Mouse (Mus musculus) liver, postnatal 0 days (tissue): ENCODE data around the gene Mark3. TPM values are rescaled to one million over a fixed set of nuclear protein-coding genes. Genes with fewer than 3 reads are reported as not detected.
"Not testable (repeated sequence)": the region's sequence is repeated elsewhere in the genome, so short reads cannot be mapped to it uniquely, and the experiment has no call there.

Experiments used
- ATAC-seq: fragments of 200-750 bp; cut with Nextera tagmentation; 2 replicates; pipeline ENCODE4 v1.8.0; 2017; ENCODE audit warnings: mild to moderate bottlenecking, moderate library complexity
- DNase-seq: peaks from one replicate; pipeline ENCODE4 v3.0.0-alpha.2; 2016
- H3K27ac ChIP-seq: fragments of 300-500 bp; sonication (generic); 2 replicates; pipeline ENCODE4 v1.5.1; 2014; ENCODE audit warnings: antibody characterized with exemption, moderate library complexity, mild to moderate bottlenecking, low read depth
- H3K27me3 ChIP-seq: fragments of 300-500 bp; sonication (generic); 2 replicates; pipeline ENCODE4 v1.6.1; 2014; ENCODE audit warnings: low read length, control low read depth, mixed read lengths; ENCODE audit not compliant: insufficient read depth
- H3K36me3 ChIP-seq: fragments of 300-500 bp; sonication (generic); replicated peaks from 2 replicates; pipeline ENCODE4 v1.6.1; 2014; ENCODE audit warnings: mild to moderate bottlenecking, control low read depth, low read length, moderate library complexity, mixed read lengths; ENCODE audit not compliant: insufficient read depth
- H3K4me1 ChIP-seq: fragments of 300-500 bp; sonication (generic); 2 replicates; pipeline ENCODE4 v1.6.1; 2014; ENCODE audit warnings: antibody characterized with exemption, mild to moderate bottlenecking, control low read depth; ENCODE audit not compliant: insufficient read depth
- H3K4me2 ChIP-seq: fragments of 300-500 bp; sonication (generic); 2 replicates; pipeline ENCODE4 v1.6.1; 2014; ENCODE audit warnings: low read depth, mild to moderate bottlenecking, low read length, moderate library complexity, mixed read lengths
- H3K4me3 ChIP-seq: fragments of 300-500 bp; sonication (generic); 2 replicates; pipeline ENCODE4 v1.5.1; 2014; ENCODE audit warnings: low read depth, low read length
- H3K9ac ChIP-seq: fragments of 300-500 bp; sonication (generic); replicated peaks from 2 replicates; pipeline ENCODE4 v1.6.1; 2014; ENCODE audit warnings: mild to moderate bottlenecking, moderate library complexity
- H3K9me3 ChIP-seq: fragments of 300-500 bp; sonication (generic); 2 replicates; pipeline ENCODE4 v1.6.1; 2016; ENCODE audit warnings: mild to moderate bottlenecking, control low read depth, low read length, mixed read lengths
- CTCF ChIP-seq: sonication (generic); IDR thresholded peaks from 2 replicates; pipeline ENCODE4 v1.5.1; 2016; ENCODE audit warnings: antibody characterized with exemption, low read depth
- EP300 ChIP-seq: IDR thresholded peaks from 2 replicates; pipeline ENCODE4 v1.6.1; 2016; ENCODE audit warnings: antibody characterized with exemption, low read depth, mild to moderate bottlenecking
- WGBS: fragments of 180-500 bp; shearing (Covaris S2); extraction: QIAGEN DNeasy Blood & Tissue Kit; methylation state at CpG from one replicate; pipeline ENCODE4 v1.1.7; 2014; ENCODE audit not compliant: insufficient replicate concordance; 5-methylcytosine and 5-hydroxymethylcytosine counted together
- polyA plus RNA-seq: library from polyadenylated mRNA; unstranded; fragments of >200 nt; fragmentation: Nextera tagmentation; extraction: Ambion mirVana; gene quantifications from 2 replicates; pipeline ENCODE4 v1.2.1, GENCODE M21; 2015

Gene Mark3
- polyA plus RNA-seq, 1 experiment from 2014 or later = 9.5 TPM

- ATAC-seq = no peak
Measured at GRCm38 (mm10) chr12:111547070-111547469, 27.3 kb upstream of the Mark3 start.

DNA sequence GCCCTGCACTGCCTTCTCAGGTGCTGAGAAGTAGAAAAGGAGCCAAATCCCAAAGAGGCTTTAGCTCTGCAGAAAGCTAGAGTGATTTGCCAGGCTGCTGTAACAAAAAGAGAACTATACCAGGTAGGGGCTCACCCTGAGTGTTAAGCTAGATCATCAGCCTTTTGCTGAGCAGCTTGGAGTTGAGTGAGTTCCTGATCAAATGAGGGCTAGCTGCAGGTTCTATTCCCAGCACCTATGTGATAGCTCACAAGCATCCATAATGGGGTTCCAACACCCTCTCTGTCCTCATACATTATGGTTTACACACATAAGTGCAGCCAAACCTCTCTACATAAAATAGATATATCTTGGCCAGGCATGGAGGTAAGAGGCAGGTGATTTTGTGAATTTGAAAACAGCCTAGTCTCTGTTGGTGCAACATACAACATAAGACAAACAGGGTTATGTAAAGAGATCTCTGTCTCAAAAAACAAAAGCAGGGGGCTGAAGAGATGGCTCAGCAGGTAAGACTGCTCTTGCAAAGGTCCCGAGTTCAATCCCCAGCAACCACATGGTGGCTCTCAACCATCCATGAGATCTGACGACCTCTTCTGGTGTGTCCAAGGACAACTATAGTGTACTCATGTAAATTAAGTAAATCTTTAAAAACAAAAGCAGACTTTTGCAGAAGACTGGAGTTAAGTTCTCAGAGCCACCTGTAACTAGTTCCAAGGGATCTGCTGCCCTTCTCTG lies 25.6 kb upstream of the Mark3 start:
- H3K4me1 ChIP-seq = no peaks in the 10 kb centered on the region
- H3K9ac ChIP-seq = no peak overlapping the region
- DNase-seq = no peak
- H3K36me3 ChIP-seq = peaks cover 33% of the 10 kb centered on the region
- TF ChIP-seq EP300 (no peak), CTCF (no peak)
- H3K4me3 ChIP-seq = no peak overlapping the region
- H3K9me3 ChIP-seq = no peaks in the 10 kb centered on the region
- no peak overlapping the region for H3K4me2 ChIP-seq
- no peaks in the 10 kb centered on the region for H3K27me3 ChIP-seq
- H3K27ac ChIP-seq = no peak overlapping the region
- peak; percentile 25 for ATAC-seq
- WGBS = 62% methylated on average over 2 of the region's 2 CpGs

More at GRCm38 (mm10) chr12:111547070-111547469, 27.3 kb upstream of the Mark3 start:
- Histone ChIP-seq H3K9ac (no peak overlapping the region), H3K4me2 (no peak overlapping the region), H3K27ac (no peak overlapping the region), H3K9me3 (no peaks in the 10 kb centered on the region), H3K36me3 (peaks cover 49% of the 10 kb centered on the region), H3K4me3 (no peak overlapping the region), H3K27me3 (no peaks in the 10 kb centered on the region), H3K4me1 (no peaks in the 10 kb centered on the region)
- no peak for TF ChIP-seq EP300
- no peak for TF ChIP-seq CTCF
- 89% methylated on average over 3 of the region's 3 CpGs for WGBS
- DNase-seq = no peak

- no peaks in the 10 kb centered on the region for H3K27me3 ChIP-seq
- WGBS = 54% methylated on average over 1 of the region's 1 CpGs
- TF ChIP-seq CTCF (peak; percentile 41), EP300 (no peak)
- H3K4me1 ChIP-seq = no peaks in the 10 kb centered on the region
- ATAC-seq (no peak), DNase-seq (no peak)
- no peaks in the 10 kb centered on the region for H3K9me3 ChIP-seq
- H3K4me2 ChIP-seq = no peak overlapping the region
- H3K4me3 ChIP-seq = no peak overlapping the region
- H3K9ac ChIP-seq = no peak overlapping the region
- H3K36me3 ChIP-seq = peaks cover 19% of the 10 kb centered on the region
- H3K27ac ChIP-seq = no peak overlapping the region
Measured at GRCm38 (mm10) chr12:111550679-111551078, 23.6 kb upstream of the Mark3 start.

DNA sequence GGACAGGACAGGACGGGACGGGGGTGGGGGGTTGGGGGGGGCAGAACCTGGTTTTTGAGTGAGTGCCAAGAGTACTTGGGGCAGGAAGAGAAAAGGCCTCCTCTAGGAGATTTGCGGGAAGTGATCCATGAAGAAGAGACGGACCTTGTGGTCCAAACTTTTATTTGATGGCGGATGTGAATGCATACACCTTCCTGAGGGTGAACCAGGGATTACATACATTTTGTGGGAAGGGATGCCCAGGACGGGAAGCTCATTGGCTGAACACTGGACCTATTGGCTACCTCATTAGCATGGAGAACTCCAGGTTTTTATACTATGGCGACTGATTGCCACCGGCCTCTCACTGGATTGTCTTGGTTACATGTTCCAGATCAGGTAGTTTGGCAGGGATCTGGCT lies 22.0 kb upstream of the Mark3 start:
- DNase-seq = no peak
- Histone ChIP-seq H3K4me3 (no peak overlapping the region), H3K9ac (no peak overlapping the region), H3K4me2 (no peak overlapping the region), H3K4me1 (no peaks in the 10 kb centered on the region), H3K36me3 (peaks cover 5% of the 10 kb centered on the region), H3K27ac (no peak overlapping the region), H3K27me3 (no peaks in the 10 kb centered on the region), H3K9me3 (no peaks in the 10 kb centered on the region)
- no peak for TF ChIP-seq EP300
- TF ChIP-seq CTCF = no peak
- WGBS = 86% methylated on average over 8 of the region's 8 CpGs
- ATAC-seq = no peak

- TF ChIP-seq CTCF = no peak
- TF ChIP-seq EP300 = no peak
- no peak overlapping the region for H3K27ac ChIP-seq
- no peak overlapping the region for H3K4me2 ChIP-seq
- WGBS = 50% methylated on average over 4 of the region's 4 CpGs
- H3K9ac ChIP-seq = no peak overlapping the region
- no peaks in the 10 kb centered on the region for H3K27me3 ChIP-seq
- H3K4me3 ChIP-seq = no peak overlapping the region
- peaks cover 21% of the 10 kb centered on the region for H3K4me1 ChIP-seq
- DNase-seq = no peak
- H3K36me3 ChIP-seq = no peaks in the 10 kb centered on the region
- ATAC-seq = no peak
- no peaks in the 10 kb centered on the region for H3K9me3 ChIP-seq
Measured at GRCm38 (mm10) chr12:111555357-111555756, 19.0 kb upstream of the Mark3 start.

GRCm38 (mm10) chr12:111555893-111556292 lies 18.4 kb upstream of the Mark3 start:
- H3K9me3 ChIP-seq, H3K27me3 ChIP-seq, ATAC-seq, H3K36me3 ChIP-seq, H3K4me3 ChIP-seq, DNase-seq, H3K9ac ChIP-seq, H3K4me2 ChIP-seq, H3K27ac ChIP-seq: not testable (repeated sequence)
- 71% methylated on average over 5 of the region's 5 CpGs for WGBS
- peaks cover 22% of the 10 kb centered on the region for H3K4me1 ChIP-seq

DNA sequence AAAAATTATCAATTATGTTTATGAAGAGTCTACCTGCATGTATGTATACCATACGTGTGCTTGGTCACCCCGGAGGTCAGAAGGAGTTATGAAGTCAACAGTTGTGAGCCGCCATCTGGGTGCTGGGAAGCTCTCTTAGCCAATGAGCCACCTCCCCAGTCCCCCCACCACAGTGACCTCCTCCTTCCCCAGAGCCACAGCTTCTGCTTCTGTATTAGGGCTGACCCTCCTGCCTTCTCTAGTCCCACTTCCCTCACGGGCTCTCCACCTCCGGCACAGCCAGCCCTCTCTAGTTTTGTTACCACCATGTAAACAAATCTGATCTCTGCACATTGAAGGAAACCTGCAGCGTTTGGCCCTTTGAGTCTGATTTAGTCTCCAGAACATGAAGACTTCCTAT lies 16.8 kb upstream of the Mark3 start:
- no peak for DNase-seq
- WGBS = 40% methylated on average over 6 of the region's 6 CpGs
- H3K27ac ChIP-seq = 0 out of 2 replicates have a peak overlapping the region, but pooled peaks have one; percentile 30
- H3K9ac ChIP-seq = no peak overlapping the region
- TF ChIP-seq EP300 (no peak), CTCF (no peak)
- H3K36me3 ChIP-seq = no peaks in the 10 kb centered on the region
- H3K27me3 ChIP-seq = no peaks in the 10 kb centered on the region
- peaks cover 22% of the 10 kb centered on the region for H3K4me1 ChIP-seq
- no peak overlapping the region for H3K4me3 ChIP-seq
- ATAC-seq = no peak
- H3K9me3 ChIP-seq = no peaks in the 10 kb centered on the region
- H3K4me2 ChIP-seq = no peak overlapping the region
